In the genomic region with DNA sequence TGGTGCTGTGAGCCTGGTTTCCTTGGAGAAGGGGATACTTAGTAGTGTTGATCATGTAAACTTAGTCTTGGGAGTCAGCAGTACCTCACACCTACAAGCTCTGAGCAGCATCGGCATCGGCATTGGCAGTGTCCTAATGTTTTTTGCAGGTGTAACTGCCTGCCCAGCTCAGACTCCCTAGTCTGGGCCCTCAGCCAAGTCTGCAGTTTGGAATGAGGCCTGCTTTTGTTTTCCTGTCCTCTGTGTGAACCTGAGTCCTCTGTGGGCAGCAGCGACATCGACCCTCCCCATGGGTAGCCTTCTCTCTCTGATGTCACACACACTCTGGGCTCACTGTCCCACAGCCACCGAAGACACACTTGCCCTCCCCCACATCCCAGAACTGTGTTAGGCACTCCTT, we compare ENCODE assay signal across 8 mouse cellular contexts. TPM values are rescaled to one million over a fixed set of nuclear protein-coding genes. Genes with fewer than 3 reads are reported as not detected.
DNase-seq lines count a peak whose midpoint lies in the region; ATAC-seq and TF ChIP-seq lines count a peak whose summit lies in the region.

No protein-coding gene starts in this region.

- H3K27me3 ChIP-seq in embryonic facial prominence, embryonic 14.5 days (replicated peaks; ENCODE audit: control insufficient read depth, insufficient read depth, low read length), result no peaks in the 10 kb centered on the region
- H3K27me3 ChIP-seq in kidney, adult 2 months (replicated peaks; ENCODE audit: control insufficient read depth, insufficient read depth, low read length), result no peaks in the 10 kb centered on the region
- no peaks in the 10 kb centered on the region for H3K27me3 ChIP-seq in forebrain, embryonic 14.5 days (replicated peaks; ENCODE audit: control insufficient read depth, insufficient read depth, low read length)
- H3K27me3 ChIP-seq in hindbrain, embryonic 16.5 days (replicated peaks; ENCODE audit: control insufficient read depth, insufficient read depth, low read length), result no peaks in the 10 kb centered on the region

- peak; percentile 89 for ATAC-seq in embryonic facial prominence, embryonic 14.5 days (ENCODE audit: low read depth)
- ATAC-seq in forebrain, embryonic 14.5 days, result no peak
- ATAC-seq in hindbrain, embryonic 16.5 days, result no peak

- no peak overlapping the region for H3K4me3 ChIP-seq in lung, adult 2 months (replicated peaks; ENCODE audit: extremely low read depth, low read depth, low read length)
- H3K4me3 ChIP-seq in embryonic facial prominence, embryonic 14.5 days (ENCODE audit: low read depth, low read length), result no peak overlapping the region
- H3K4me3 ChIP-seq in kidney, adult 2 months (ENCODE audit: insufficient read depth, low read depth, low read length), result no peak overlapping the region
- H3K4me3 ChIP-seq in forebrain, embryonic 14.5 days (ENCODE audit: low read depth, low read length), result no peak overlapping the region
- H3K4me3 ChIP-seq in hindbrain, embryonic 16.5 days (ENCODE audit: low read length), result no peak overlapping the region

- TF ChIP-seq POLR2A in lung, adult 2 months (IDR thresholded peaks at IDR 0.05; ENCODE audit: borderline replicate concordance, extremely low read depth, low read depth, low read length), result no peak
- TF ChIP-seq POLR2A in kidney, adult 2 months (IDR thresholded peaks at IDR 0.05; ENCODE audit: low read depth, low read length), result no peak

- peaks cover 2% of the 10 kb centered on the region; the same call in 1 of the 2 replicates for H3K4me1 ChIP-seq in lung, adult 2 months (ENCODE audit: control insufficient read depth, insufficient read depth, low read length)
- H3K4me1 ChIP-seq in embryonic facial prominence, embryonic 14.5 days (ENCODE audit: control insufficient read depth, insufficient read depth, low read length), result peaks cover 7% of the 10 kb centered on the region; the same call in 1 of the 2 replicates
- H3K4me1 ChIP-seq in kidney, adult 2 months (ENCODE audit: control insufficient read depth, insufficient read depth, low read length), result peaks cover 35% of the 10 kb centered on the region
- H3K4me1 ChIP-seq in forebrain, embryonic 14.5 days (ENCODE audit: control insufficient read depth, insufficient read depth, low read length), result no peaks in the 10 kb centered on the region; the same call in 1 of the 2 replicates
- peaks cover 3% of the 10 kb centered on the region; the same call in 1 of the 2 replicates for H3K4me1 ChIP-seq in hindbrain, embryonic 16.5 days (ENCODE audit: control insufficient read depth, insufficient read depth, low read depth, low read length)

- no peaks in the 10 kb centered on the region for H3K9me3 ChIP-seq in embryonic facial prominence, embryonic 14.5 days (ENCODE audit: control insufficient read depth, low read length)
- no peaks in the 10 kb centered on the region for H3K9me3 ChIP-seq in forebrain, embryonic 14.5 days (replicated peaks; ENCODE audit: control insufficient read depth, low read length)
- no peaks in the 10 kb centered on the region for H3K9me3 ChIP-seq in hindbrain, embryonic 16.5 days (ENCODE audit: control insufficient read depth, low read length)

- no peak overlapping the region for H3K27ac ChIP-seq in embryonic facial prominence, embryonic 14.5 days (replicated peaks; ENCODE audit: low read depth, low read length)
- H3K27ac ChIP-seq in kidney, adult 2 months (ENCODE audit: insufficient read depth, low read depth, low read length), result peak overlapping the region; percentile 67
- H3K27ac ChIP-seq in forebrain, embryonic 14.5 days (ENCODE audit: low read depth, low read length), result no peak overlapping the region
- no peak overlapping the region for H3K27ac ChIP-seq in hindbrain, embryonic 16.5 days (ENCODE audit: low read depth, low read length)

- H3K9ac ChIP-seq in embryonic facial prominence, embryonic 14.5 days (ENCODE audit: low read depth, low read length), result no peak overlapping the region
- no peak overlapping the region for H3K9ac ChIP-seq in forebrain, embryonic 14.5 days (ENCODE audit: low read length)
- no peak overlapping the region for H3K9ac ChIP-seq in hindbrain, embryonic 16.5 days (ENCODE audit: low read depth, low read length)

- H3K36me3 ChIP-seq in embryonic facial prominence, embryonic 14.5 days (ENCODE audit: control insufficient read depth, insufficient read depth, low read length), result 0 out of 2 replicates have a peak, but pooled peaks cover 10% of the 10 kb centered on the region
- no peaks in the 10 kb centered on the region for H3K36me3 ChIP-seq in kidney, adult 2 months (ENCODE audit: control insufficient read depth, insufficient read depth, low read length)
- H3K36me3 ChIP-seq in forebrain, embryonic 14.5 days (ENCODE audit: control insufficient read depth, insufficient read depth, low read length), result 0 out of 2 replicates have a peak, but pooled peaks cover 17% of the 10 kb centered on the region
- peaks cover 11% of the 10 kb centered on the region for H3K36me3 ChIP-seq in hindbrain, embryonic 16.5 days (ENCODE audit: control insufficient read depth, insufficient read depth, low read length)

- peak; percentile 50 to 53 for DNase-seq in lung, adult 18-20 months
- DNase-seq in lung, adult 2 months, result no peak
- peak; percentile 80 for DNase-seq in embryonic facial prominence, embryonic 14.5 days (ENCODE audit: low spot score)
- peak; percentile 96 for DNase-seq in kidney, adult 2 months
- peak; percentile 61 for DNase-seq in ovary, postnatal 14 days (ENCODE audit: low spot score)
- no peak for DNase-seq in embryo, embryonic 10.5 days (ENCODE audit: low spot score)
- DNase-seq in forebrain, embryonic 14.5 days (ENCODE audit: low spot score), result no peak

- no peak for TF ChIP-seq CTCF in lung, adult 2 months (IDR thresholded peaks at IDR 0.05; ENCODE audit: insufficient read depth, low read length)
- TF ChIP-seq CTCF in kidney, adult 2 months (conservative IDR thresholded peaks at IDR 0.05; ENCODE audit: insufficient read depth, insufficient read length, low read depth, low read length), result no peak

- H3K4me2 ChIP-seq in embryonic facial prominence, embryonic 14.5 days (ENCODE audit: low read depth, low read length), result no peak overlapping the region
- no peak overlapping the region for H3K4me2 ChIP-seq in forebrain, embryonic 14.5 days (ENCODE audit: low read length)
- no peak overlapping the region for H3K4me2 ChIP-seq in hindbrain, embryonic 16.5 days (ENCODE audit: low read length)

- 19% methylated on average over 5 of the region's 5 CpGs for WGBS in lung, adult 2 months
- 42% methylated on average over 5 of the region's 5 CpGs for WGBS in embryonic facial prominence, embryonic 14.5 days
- WGBS in kidney, adult 2 months, result 4% methylated on average over 5 of the region's 5 CpGs
- WGBS in forebrain, embryonic 14.5 days, result 39% methylated on average over 5 of the region's 5 CpGs
- 48% methylated on average over 5 of the region's 5 CpGs for WGBS in hindbrain, embryonic 16.5 days

RNA-seq across cellular contexts. Expression of gene Rarres2, which starts 6.3 kb away (rescaled TPM):
- polyA plus RNA-seq in lung, adult 2 months (2012; rRNA removed), result 179 and 229 TPM in 2 replicates
- polyA plus RNA-seq in embryonic facial prominence, embryonic 14.5 days (2014; fragmentation: Nextera tagmentation; extraction: Ambion mirVana), result 21.9 and 29.1 TPM in 2 replicates
- 87.9 and 89.2 TPM in 2 replicates for polyA plus RNA-seq in kidney, adult 2 months (2012; rRNA removed)
- 4.0 and 5.3 TPM in 2 replicates for polyA plus RNA-seq in forebrain, embryonic 14.5 days (2014; fragmentation: Nextera tagmentation; extraction: Ambion mirVana)
- polyA plus RNA-seq in hindbrain, embryonic 16.5 days (2015; fragmentation: Nextera tagmentation; extraction: Ambion mirVana), result 7.8 and 8.2 TPM in 2 replicates

RNA-seq across cellular contexts. Expression of gene Lrrc61, which starts 11.7 kb away (rescaled TPM):
- polyA plus RNA-seq in lung, adult 2 months (2012; rRNA removed), result 16.8 and 19.8 TPM in 2 replicates
- 6.7 and 6.8 TPM in 2 replicates for polyA plus RNA-seq in embryonic facial prominence, embryonic 14.5 days (2014; fragmentation: Nextera tagmentation; extraction: Ambion mirVana)
- 35.3 and 36.5 TPM in 2 replicates for polyA plus RNA-seq in kidney, adult 2 months (2012; rRNA removed)
- 10.7 and 10.9 TPM in 2 replicates for polyA plus RNA-seq in forebrain, embryonic 14.5 days (2014; fragmentation: Nextera tagmentation; extraction: Ambion mirVana)
- polyA plus RNA-seq in hindbrain, embryonic 16.5 days (2015; fragmentation: Nextera tagmentation; extraction: Ambion mirVana), result 20.7 and 29.5 TPM in 2 replicates

RNA-seq across cellular contexts. Expression of gene Gm45021, which starts 23.1 kb away (rescaled TPM):
- polyA plus RNA-seq in lung, adult 2 months (2012; rRNA removed), result not detected in 2 replicates
- not detected in 2 replicates for polyA plus RNA-seq in embryonic facial prominence, embryonic 14.5 days (2014; fragmentation: Nextera tagmentation; extraction: Ambion mirVana)
- polyA plus RNA-seq in kidney, adult 2 months (2012; rRNA removed), result not detected in 2 replicates
- polyA plus RNA-seq in forebrain, embryonic 14.5 days (2014; fragmentation: Nextera tagmentation; extraction: Ambion mirVana), result not detected in 2 replicates
- polyA plus RNA-seq in hindbrain, embryonic 16.5 days (2015; fragmentation: Nextera tagmentation; extraction: Ambion mirVana), result not detected in 2 replicates

RNA-seq across cellular contexts. Expression of gene Repin1, which starts 27.4 kb away (rescaled TPM):
- 34.2 and 42.7 TPM in 2 replicates for polyA plus RNA-seq in lung, adult 2 months (2012; rRNA removed)
- polyA plus RNA-seq in embryonic facial prominence, embryonic 14.5 days (2014; fragmentation: Nextera tagmentation; extraction: Ambion mirVana), result 23.1 and 23.4 TPM in 2 replicates
- 49.2 and 73.1 TPM in 2 replicates for polyA plus RNA-seq in kidney, adult 2 months (2012; rRNA removed)
- polyA plus RNA-seq in forebrain, embryonic 14.5 days (2014; fragmentation: Nextera tagmentation; extraction: Ambion mirVana), result 27.3 and 34.3 TPM in 2 replicates
- polyA plus RNA-seq in hindbrain, embryonic 16.5 days (2015; fragmentation: Nextera tagmentation; extraction: Ambion mirVana), result 41.9 and 45.6 TPM in 2 replicates

RNA-seq across cellular contexts. Expression of gene Gm44965, which starts 27.4 kb away (rescaled TPM):
- polyA plus RNA-seq in lung, adult 2 months (2012; rRNA removed), result not detected in 2 replicates
- not detected in 2 replicates for polyA plus RNA-seq in embryonic facial prominence, embryonic 14.5 days (2014; fragmentation: Nextera tagmentation; extraction: Ambion mirVana)
- 0.42 and 0.49 TPM in 2 replicates for polyA plus RNA-seq in kidney, adult 2 months (2012; rRNA removed)
- not detected in 2 replicates for polyA plus RNA-seq in forebrain, embryonic 14.5 days (2014; fragmentation: Nextera tagmentation; extraction: Ambion mirVana)
- polyA plus RNA-seq in hindbrain, embryonic 16.5 days (2015; fragmentation: Nextera tagmentation; extraction: Ambion mirVana), result 0.87 TPM in 1 of 2 replicates, not detected in the other

Comparison
In these comparisons a context has a peak if more than half of its experiments do, and no peak if none do; other contexts are left out.
1. DNase-seq: peak in lung, adult 18-20 months (2 of 2), embryonic facial prominence, embryonic 14.5 days (single experiment), kidney, adult 2 months (single experiment) and ovary, postnatal 14 days (single experiment); none in lung, adult 2 months (single experiment), embryo, embryonic 10.5 days (single experiment) and forebrain, embryonic 14.5 days (single experiment).